Mouse (Mus musculus) heart, postnatal 25 days (tissue): ENCODE measurements around the gene Dhx38. TPM values are rescaled to one million over a fixed set of nuclear protein-coding genes. Genes with fewer than 3 reads are reported as not detected.

Experiments used
- DNase-seq: peaks from one replicate; pipeline ENCODE4 v3.0.0; 2022; ENCODE audit warnings: low spot score
- intact Hi-C: fragments of 180-260 bp; cut with DNase I; formaldehyde crosslinking; loops from one replicate; pipeline ENCODE4 v1.15.1; 2025
- total RNA-seq, 2 experiments: library from RNA; stranded (reverse); gene quantifications; 2 replicates each; pipeline ENCODE4 v1.2.3; 2021

Gene Dhx38
- total RNA-seq, 2 experiments from 2014 or later = 11.6 to 12.5 TPM

- no peak for DNase-seq
Observed at GRCm38 (mm10) chr8:109564766-109565165, 895 bp downstream of the Dhx38 start.

GRCm38 (mm10) chr8:109563881-109564280 lies 1.8 kb downstream of the Dhx38 start:
- no peak for DNase-seq
- intact Hi-C loops = loop anchor here (10.0 kb wide), 1 partner anchor 1979 kb away; the partner anchor contains the start of gene Psmd7

More at GRCm38 (mm10) chr8:109564766-109565165, 895 bp downstream of the Dhx38 start:
- intact Hi-C loops = loop anchor here (1.0 to 10.0 kb wide), 4 partner anchors 44 to 1980 kb away; partner anchors contain the start of genes Ap1g1, Cmtr2, Dhodh and Psmd7

- DNase-seq = no peak
- intact Hi-C loops = no loop called here
Observed at GRCm38 (mm10) chr8:109551663-109552062, 14.0 kb downstream of the Dhx38 start.

GRCm38 (mm10) chr8:109544049-109544448 lies 21.6 kb downstream of the Dhx38 start:
- intact Hi-C loops = no loop called here
- no peak for DNase-seq

GRCm38 (mm10) chr8:109542748-109543519 lies 22.7 kb downstream of the Dhx38 start:
- no peak for DNase-seq
- intact Hi-C loops = no loop called here

GRCm38 (mm10) chr8:109542165-109542564 lies 23.5 kb downstream of the Dhx38 start:
- intact Hi-C loops = no loop called here

GRCm38 (mm10) chr8:109536703-109537102 lies 29.0 kb downstream of the Dhx38 start:
- no peak for DNase-seq
- intact Hi-C loops = loop anchor here (5.0 to 10.0 kb wide), 2 partner anchors 1724 to 1932 kb away; no protein-coding TSS in a partner anchor

More at GRCm38 (mm10) chr8:109542165-109542564, 23.5 kb downstream of the Dhx38 start:
- DNase-seq = no peak

- DNase-seq = no peak
- intact Hi-C loops = loop anchor here (5.0 to 10.0 kb wide), 2 partner anchors 1723 to 1931 kb away; no protein-coding TSS in a partner anchor
Observed at GRCm38 (mm10) chr8:109535140-109535990, 30.3 kb downstream of the Dhx38 start.

- DNase-seq = no peak
- intact Hi-C loops = no loop called here
Observed at GRCm38 (mm10) chr8:109524008-109524407, 41.7 kb downstream of the Dhx38 start.

GRCm38 (mm10) chr8:109505560-109505959 lies 60.1 kb downstream of the Dhx38 start:
- no peak for DNase-seq
- intact Hi-C loops = no loop called here

GRCm38 (mm10) chr8:109503566-109503965 lies 62.1 kb downstream of the Dhx38 start:
- intact Hi-C loops = no loop called here
- DNase-seq = no peak

GRCm38 (mm10) chr8:109499009-109499717 lies 66.5 kb downstream of the Dhx38 start:
- intact Hi-C loops = no loop called here
- no peak for DNase-seq

Other genes with a start within 250 kb of the Dhx38 start
- not detected for gene Pmfbp1, start 71.8 kb downstream of the Dhx38 start, total RNA-seq
- gene Txnl4b, start within 50 bp of the Dhx38 start, total RNA-seq = 1 to 10 TPM; 4.1 to 4.9 TPM
- gene Hp, start 13.3 kb upstream of the Dhx38 start, total RNA-seq = 1 to 10 TPM; 3.8 to 9.2 TPM
- 10 to 100 TPM; 17.7 to 19.6 TPM for gene Dhodh, start 42.8 kb upstream of the Dhx38 start, total RNA-seq
- gene Pkd1l3, start 48.7 kb upstream of the Dhx38 start, total RNA-seq = not detected
- 10 to 100 TPM; 36.7 to 45.7 TPM for gene Ist1, start 127.4 kb upstream of the Dhx38 start, total RNA-seq
- 1 to 10 TPM; 6.1 to 7.3 TPM for gene Zfp821, start 139.7 kb upstream of the Dhx38 start, total RNA-seq
- gene Atxn1l, start 171.9 kb upstream of the Dhx38 start, total RNA-seq = 10 to 100 TPM; 20.1 to 20.5 TPM
- gene Ap1g1, start 212.7 kb upstream of the Dhx38 start, total RNA-seq = 10 to 100 TPM; 38.0 to 41.4 TPM